Mouse (Mus musculus) brain, embryonic 14.5 days (tissue): ENCODE measurements at regions not wholly inside any gene's neighbourhood (a gene's known extent, or its start where the extent isn't known, plus 50 kb on each side); places are given as distances from the start of the nearest gene placed in this dataset.

ENCODE experiments used
- CTCF ChIP-seq: fragments of 200-500 bp; IDR thresholded peaks from 2 replicates; pipeline ENCODE4 v1.5.1; 2012; ENCODE audit warnings: inconsistent platforms, mild to moderate bottlenecking, moderate library complexity, borderline replicate concordance; ENCODE audit not compliant: insufficient read depth, insufficient read length; ENCODE audit errors: extremely low read depth
- POLR2A ChIP-seq: fragments of 200-500 bp; IDR thresholded peaks from 2 replicates; pipeline ENCODE4 v1.6.1; 2012; ENCODE audit warnings: mild to moderate bottlenecking, inconsistent platforms, borderline replicate concordance; ENCODE audit not compliant: poor library complexity, insufficient read depth, insufficient read length, severe bottlenecking; ENCODE audit errors: extremely low read depth

GRCm38 (mm10) chr15:6072920-6073319 lies 226.7 kb upstream of the Dab2 start:
- no peak for TF ChIP-seq CTCF
- TF ChIP-seq POLR2A, result no peak
